ENCODE assay signal across 12 mouse cellular contexts in the genomic region with DNA sequence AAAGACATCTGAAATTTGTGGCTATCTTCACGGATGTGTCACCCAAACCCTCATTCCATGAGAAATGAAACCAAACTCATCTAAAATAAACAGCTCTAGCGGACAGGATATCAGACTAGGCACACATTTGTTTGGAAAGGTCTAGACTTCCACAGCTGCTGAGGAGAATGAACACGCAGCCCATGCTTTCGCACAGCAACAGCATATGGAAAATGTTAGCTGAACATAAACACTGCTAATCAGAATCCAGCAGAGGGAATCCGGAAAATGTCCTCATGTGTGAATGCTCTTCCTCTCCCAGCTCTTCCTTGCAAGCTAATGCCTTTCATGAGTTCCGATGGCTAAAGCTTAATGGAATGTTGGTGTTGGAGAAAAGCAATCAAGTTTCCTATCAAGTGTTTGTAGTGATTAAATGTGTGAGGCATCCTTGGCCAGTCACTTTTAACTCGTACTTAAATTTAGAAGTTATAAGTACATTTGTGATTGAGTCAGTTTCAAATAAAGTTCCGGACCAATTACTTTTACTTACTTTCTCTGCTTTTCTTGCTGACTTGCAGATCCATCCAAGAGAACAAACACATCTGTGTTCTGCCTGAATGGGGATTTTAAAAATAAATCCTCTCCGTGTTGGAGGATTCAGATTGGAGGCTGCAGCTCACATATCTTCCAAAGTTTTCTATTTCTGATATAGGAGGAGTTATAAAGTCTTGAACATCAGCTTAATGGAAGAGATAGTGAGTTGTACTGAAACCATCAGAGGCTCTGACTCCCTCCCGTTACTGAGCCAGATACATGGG.
A peak's percentile ranks its signal among the peaks of the same experiment; 100 is the strongest.
DNase-seq lines count a peak whose midpoint lies in the region; ATAC-seq lines count a peak whose summit lies in the region.
"Had no signal": no experiment of that assay in that cellular context is flagged by ENCODE, and none has a peak within 500 bp of the region (broad histone marks: within the 10 kb centered on the region; RNA-seq: fewer than 3 reads in every experiment).

No protein-coding gene starts in this region.

- ATAC-seq in limb, embryonic 13.5 days (ENCODE audit: low FRiP score, low read depth): peak; percentile 61
- ATAC-seq in cerebellum, adult (ENCODE audit: insufficient number of reproducible peaks, low FRiP score, low TSS enrichment): no peak

- no peaks in the 10 kb centered on the region for H3K36me3 ChIP-seq in heart, embryonic 10.5 days
- no peaks in the 10 kb centered on the region for H3K36me3 ChIP-seq in limb, embryonic 13.5 days
- H3K36me3 ChIP-seq in limb, embryonic 10.5 days: no peaks in the 10 kb centered on the region
- H3K36me3 ChIP-seq: neural tube, embryonic 13.5 days had no signal

- peak overlapping the region; percentile 25; the same call in 1 of the 2 replicates for H3K27ac ChIP-seq in heart, embryonic 10.5 days
- 0 out of 2 replicates have a peak overlapping the region, but pooled peaks have one; percentile 22 for H3K27ac ChIP-seq in limb, embryonic 13.5 days
- H3K27ac ChIP-seq in limb, embryonic 10.5 days: no peak overlapping the region
- H3K27ac ChIP-seq: neural tube, embryonic 13.5 days had no signal

- no peaks in the 10 kb centered on the region for H3K4me1 ChIP-seq in heart, embryonic 10.5 days
- peaks cover 10% of the 10 kb centered on the region; the same call in 1 of the 2 replicates for H3K4me1 ChIP-seq in limb, embryonic 13.5 days
- peaks cover 6% of the 10 kb centered on the region; the same call in 1 of the 2 replicates for H3K4me1 ChIP-seq in limb, embryonic 10.5 days
- H3K4me1 ChIP-seq: neural tube, embryonic 13.5 days had no signal

- peak overlapping the region; percentile 19; the same call in 1 of the 2 replicates for H3K4me2 ChIP-seq in limb, embryonic 13.5 days (replicated peaks)
- H3K4me2 ChIP-seq: neural tube, embryonic 13.5 days had no signal

- no peaks in the 10 kb centered on the region for H3K27me3 ChIP-seq in heart, embryonic 10.5 days (ENCODE audit: insufficient read depth, poor library complexity, severe bottlenecking)
- no peaks in the 10 kb centered on the region for H3K27me3 ChIP-seq in limb, embryonic 13.5 days
- no peaks in the 10 kb centered on the region for H3K27me3 ChIP-seq in limb, embryonic 10.5 days (ENCODE audit: low read depth, poor library complexity, severe bottlenecking)
- H3K27me3 ChIP-seq: neural tube, embryonic 13.5 days had no signal

- H3K4me3 ChIP-seq in heart, embryonic 10.5 days: no peak overlapping the region
- no peak overlapping the region for H3K4me3 ChIP-seq in limb, embryonic 13.5 days
- no peak overlapping the region for H3K4me3 ChIP-seq in limb, embryonic 10.5 days
- H3K4me3 ChIP-seq: erythroblast, embryonic 14.5 days; neural tube, embryonic 13.5 days had no signal

- H3K9ac ChIP-seq in limb, embryonic 13.5 days: no peak overlapping the region
- H3K9ac ChIP-seq: neural tube, embryonic 13.5 days had no signal

- DNase-seq in heart, embryonic 10.5 days (ENCODE audit: low spot score): peak; percentile 83
- DNase-seq in heart, adult 11 months: no peak
- DNase-seq in limb, embryonic 10.5 days (ENCODE audit: low spot score): no peak
- DNase-seq in forelimb bud, embryonic 11.5 days (ENCODE audit: low read depth, low spot score): peak; percentile 43
- peak; percentile 59 for DNase-seq in mesoderm, embryonic 11.5 days (ENCODE audit: low read depth, low spot score)
- no peak for DNase-seq in gastrocnemius, postnatal 4 days (ENCODE audit: low spot score in 2 of 2)
- DNase-seq: B cell, adult 2 months; gastrocnemius, postnatal 25 days had no signal

- H3K9me3 ChIP-seq in heart, embryonic 10.5 days: no peaks in the 10 kb centered on the region
- H3K9me3 ChIP-seq in limb, embryonic 13.5 days: no peaks in the 10 kb centered on the region
- no peaks in the 10 kb centered on the region for H3K9me3 ChIP-seq in limb, embryonic 10.5 days (replicated peaks)
- H3K9me3 ChIP-seq: neural tube, embryonic 13.5 days had no signal

- WGBS in heart, embryonic 10.5 days: 48% methylated on average over 10 of the region's 10 CpGs
- 31% methylated on average over 10 of the region's 10 CpGs for WGBS in limb, embryonic 13.5 days
- WGBS in limb, embryonic 10.5 days: 62% methylated on average over 10 of the region's 10 CpGs

Comparison
In these comparisons a context has a peak if more than half of its experiments do, and no peak if none do; other contexts are left out.
1. DNase-seq: peak in heart, embryonic 10.5 days (single experiment), forelimb bud, embryonic 11.5 days (single experiment) and mesoderm, embryonic 11.5 days (single experiment); none in heart, adult 11 months (single experiment), limb, embryonic 10.5 days (single experiment) and gastrocnemius, postnatal 4 days (0 of 2).